Mouse (Mus musculus): ENCODE measurements around the gene Sh2d7.

Gene Sh2d7

DNA sequence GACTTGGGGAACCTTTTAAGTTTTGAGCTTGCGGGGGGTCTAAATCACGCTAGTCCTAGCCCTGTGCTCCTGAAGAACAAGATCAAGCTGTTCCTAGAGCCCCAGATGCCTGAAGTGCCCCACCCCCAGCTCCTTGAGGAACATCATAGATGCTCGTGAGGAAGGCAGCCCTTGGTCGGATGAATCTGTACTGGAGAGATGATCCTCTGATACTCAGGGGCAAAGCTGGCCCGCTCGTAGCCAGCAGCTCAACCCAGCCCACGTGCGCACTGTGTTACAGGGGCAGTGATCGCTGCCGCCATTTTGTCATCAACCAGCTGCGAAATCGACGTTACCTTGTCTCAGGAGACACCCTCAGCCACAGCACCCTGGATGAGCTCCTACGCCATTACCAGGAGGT lies at the start of gene Sh2d7:
Gene Sh2d7, plus strand, starts transcription at position 301 of the 400 bp plus-strand sequence.
- no peak for DNase-seq (ENCODE audit: extremely low spot score)

DNA sequence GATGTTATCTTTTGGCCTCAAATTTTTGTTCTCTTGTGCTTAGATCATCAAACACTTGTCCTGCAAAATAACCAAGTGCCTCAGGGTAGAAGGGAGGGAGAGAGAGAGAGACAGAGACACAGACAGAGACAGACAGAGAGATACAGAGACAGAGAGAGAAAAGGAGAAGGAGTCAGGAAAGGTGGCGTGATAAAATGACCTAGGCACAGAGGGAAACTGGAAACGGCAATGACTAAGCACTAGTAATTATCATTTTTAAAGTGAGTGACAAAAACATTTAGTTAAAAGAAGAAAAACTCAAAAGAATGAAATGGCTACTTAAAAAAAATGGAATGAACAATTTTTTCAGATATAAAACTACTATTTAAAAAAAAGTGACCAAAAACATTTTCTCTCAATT lies 49.2 kb upstream of the Sh2d7 start:
- DNase-seq (ENCODE audit: extremely low spot score) = no peak

DNA sequence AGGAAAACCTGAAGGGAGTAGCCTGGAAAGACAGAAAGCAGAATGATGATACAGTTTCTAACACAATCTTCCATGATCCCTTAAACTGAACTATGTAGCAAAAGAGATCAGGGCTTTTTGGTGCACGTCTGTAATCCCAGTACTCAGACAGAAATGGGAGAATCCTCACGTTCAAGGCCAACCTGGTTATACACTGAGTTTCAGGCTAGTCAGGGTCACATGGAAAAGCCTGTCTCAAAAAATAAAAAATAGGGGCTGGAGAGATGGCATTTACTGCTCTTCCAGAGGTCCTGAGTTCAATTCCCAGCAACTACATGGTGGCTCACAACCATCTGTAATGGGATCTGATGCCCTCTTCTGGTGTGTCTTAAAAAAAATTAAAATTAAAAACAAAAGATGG lies 48.4 kb upstream of the Sh2d7 start:
- no peak for DNase-seq (ENCODE audit: extremely low spot score)

DNA sequence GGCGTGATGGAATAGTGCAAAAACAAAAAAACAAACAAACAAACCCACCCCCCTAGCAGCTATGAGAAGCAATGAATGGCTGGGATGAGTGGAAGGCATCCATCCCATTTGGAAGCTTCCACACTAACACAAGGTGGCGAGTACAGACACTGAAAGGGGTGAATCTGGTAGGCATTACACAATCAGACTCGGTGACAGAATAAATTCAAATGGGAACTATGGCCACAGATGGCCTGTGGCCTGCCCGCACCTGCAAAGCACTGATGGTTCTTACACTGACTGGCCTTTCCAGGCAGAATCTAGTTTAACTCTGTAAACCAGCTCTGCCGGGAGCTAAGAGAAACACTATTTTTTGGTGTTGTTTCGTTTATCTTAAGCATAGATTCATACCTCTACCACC lies 39.5 kb upstream of the Sh2d7 start:
- DNase-seq (ENCODE audit: extremely low spot score) = no peak

DNA sequence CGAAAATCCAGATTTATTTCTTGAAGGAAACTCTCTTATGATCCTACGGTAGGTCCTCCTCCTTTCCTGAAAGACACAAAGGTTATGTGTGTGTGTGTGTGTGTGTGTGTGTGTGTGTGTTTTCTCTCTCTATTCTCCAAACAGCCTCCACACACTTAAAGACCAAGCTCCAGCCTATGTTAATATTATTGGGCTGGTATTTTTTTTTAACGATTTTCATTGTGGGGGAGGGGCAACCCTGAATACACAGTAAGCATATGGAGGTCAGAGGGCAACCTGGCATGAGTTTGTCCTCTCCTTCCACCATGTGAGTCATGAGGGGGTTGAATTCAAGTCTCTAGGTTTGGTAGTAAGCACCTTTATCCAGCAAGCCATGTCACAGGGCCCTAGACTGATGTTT lies 39.0 kb upstream of the Sh2d7 start:
- no peak for DNase-seq (ENCODE audit: extremely low spot score)

DNA sequence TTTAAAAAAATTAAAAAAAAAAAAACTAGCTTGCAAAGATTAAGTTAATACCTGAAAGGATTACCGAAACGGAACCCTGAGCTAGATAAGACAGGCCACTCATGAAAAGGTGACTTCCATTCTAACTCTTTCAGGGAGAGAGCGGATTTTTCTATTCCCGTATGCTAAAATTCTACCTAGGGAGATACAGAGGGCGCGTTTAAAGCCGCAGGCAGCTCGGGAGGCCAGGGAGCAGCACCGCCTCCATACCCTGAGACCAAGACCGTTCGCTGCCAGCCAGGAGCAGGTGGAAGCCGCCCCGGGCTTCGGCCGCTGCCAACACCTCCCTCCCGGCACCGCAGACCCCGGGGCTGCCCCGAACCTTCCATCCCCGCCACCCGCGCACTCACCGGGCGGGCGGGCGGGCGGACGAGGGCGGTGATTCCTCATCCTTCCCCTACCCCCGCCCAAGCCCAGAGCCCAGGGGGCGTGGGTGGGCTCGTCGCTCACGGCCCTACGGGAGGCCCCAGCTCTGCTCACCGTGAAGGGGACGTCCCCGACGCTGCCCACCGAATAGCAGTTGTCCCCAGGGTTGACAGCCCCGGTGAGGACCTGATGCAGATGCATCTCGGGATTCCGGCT lies 37.8 kb upstream of the Sh2d7 start:
- DNase-seq (ENCODE audit: extremely low spot score) = no peak

DNA sequence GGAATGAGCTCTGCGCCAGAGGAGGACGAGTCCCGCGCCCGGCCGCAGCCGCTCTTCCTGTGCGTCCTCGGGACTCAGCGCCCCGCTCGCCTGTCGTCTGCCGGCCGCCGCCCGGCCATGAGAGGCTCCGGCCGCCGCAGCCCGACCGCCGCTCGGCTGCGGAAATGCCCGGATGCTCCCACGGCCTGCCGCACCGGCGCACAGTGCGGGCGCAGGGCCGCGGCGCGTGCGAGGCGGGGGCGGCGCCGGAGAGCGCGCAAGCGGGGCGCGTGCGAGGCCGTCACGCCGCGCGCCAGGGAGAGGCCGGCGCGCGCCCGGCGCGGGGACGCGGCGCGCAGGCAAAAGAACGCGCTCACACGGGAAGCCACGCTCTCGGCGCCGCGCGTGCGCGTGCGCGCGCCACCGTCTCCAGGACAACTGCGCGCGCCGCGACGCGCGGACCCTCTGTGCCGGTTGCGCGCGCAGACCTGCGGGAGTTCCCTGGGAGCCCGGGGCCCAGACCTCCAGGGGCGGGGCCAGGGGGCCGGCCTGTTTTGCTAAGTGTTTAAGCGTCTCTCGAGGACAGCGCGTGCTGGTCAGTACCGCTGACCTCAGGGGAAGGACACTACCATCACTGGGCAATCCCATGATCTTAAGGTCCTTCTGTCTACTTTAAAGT lies 37.2 kb upstream of the Sh2d7 start, which contains the start of gene Dmxl2:
Gene Dmxl2, minus strand, starts transcription at position 174 of the 658 bp plus-strand sequence.
- peak; percentile 90 for DNase-seq (ENCODE audit: extremely low spot score)

DNA sequence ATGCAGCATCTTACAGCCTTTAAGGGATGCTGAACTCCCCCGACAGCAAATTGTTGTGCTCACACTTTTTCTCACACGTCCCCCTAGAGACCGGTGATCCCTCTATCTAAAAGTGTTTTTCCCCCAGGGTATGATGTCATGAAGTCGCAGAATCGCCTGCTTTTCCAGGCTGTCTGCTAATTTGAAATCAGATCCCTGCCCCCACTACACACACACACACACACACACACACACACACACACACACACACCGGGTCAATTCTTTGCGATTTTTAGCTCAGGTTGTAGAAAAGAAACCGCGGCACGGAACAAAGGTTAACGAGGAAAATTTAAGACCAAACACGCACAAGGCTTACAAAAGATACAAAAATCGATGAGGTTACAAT lies 36.7 kb upstream of the Sh2d7 start:
- no peak for DNase-seq (ENCODE audit: extremely low spot score)

DNA sequence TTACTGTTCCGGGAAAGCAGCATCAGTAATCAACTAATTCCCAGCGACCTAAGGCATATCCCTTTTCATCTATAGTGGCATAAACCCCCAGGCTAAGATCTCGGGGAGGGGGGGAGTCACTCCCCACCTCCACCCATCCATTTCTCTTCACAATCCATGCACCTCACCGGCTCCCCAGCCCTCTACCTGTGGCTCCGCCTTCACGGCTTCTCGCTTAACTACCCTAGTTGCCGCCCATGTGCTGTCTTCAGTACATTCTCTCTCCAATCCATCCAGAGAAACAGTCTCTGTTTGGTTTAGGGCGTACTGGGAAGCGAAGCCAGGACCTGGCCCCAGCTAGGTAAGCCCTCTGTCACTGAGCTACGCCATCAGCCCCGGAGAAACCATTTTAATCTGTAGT lies 35.9 kb upstream of the Sh2d7 start:
- DNase-seq (ENCODE audit: extremely low spot score) = peak; percentile 10

DNA sequence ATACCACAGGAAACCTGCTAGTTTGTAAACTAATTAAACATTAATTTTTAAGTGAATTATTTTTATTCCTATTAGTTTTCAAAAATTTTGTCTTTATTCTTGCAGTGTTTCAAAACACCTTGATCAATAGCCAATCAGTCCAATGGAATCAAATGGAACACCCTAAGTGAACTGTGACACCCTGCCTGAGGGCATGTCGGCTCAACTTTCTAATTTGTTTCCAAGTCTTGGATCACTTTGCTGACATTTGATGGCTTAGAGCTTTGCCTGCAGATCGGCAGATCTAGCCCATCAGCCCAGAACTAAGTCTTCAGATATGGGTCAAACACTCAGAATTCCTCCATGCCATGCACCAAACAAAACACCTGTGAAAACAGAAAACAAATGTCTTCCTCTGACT lies 22.8 kb upstream of the Sh2d7 start:
- DNase-seq (ENCODE audit: extremely low spot score) = no peak

DNA sequence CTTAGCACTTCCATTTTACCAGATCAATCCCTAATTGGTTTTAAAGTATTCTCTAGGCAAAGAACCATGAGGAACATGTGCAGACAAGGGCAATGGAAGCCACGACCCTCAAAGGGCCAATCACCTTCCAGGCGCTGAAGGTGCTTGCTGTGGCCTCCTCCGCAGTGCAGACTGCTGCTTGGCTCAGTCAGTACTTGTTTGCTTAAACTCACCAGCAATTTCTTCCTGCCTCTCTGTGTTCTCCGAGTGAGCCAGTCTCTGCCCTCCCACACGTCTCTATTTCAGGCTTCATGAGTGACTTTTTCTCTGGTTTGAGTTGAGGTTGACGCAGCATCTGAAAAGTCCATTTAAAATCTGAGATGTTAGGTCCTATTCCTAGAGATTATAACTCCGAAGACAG lies 19.9 kb upstream of the Sh2d7 start:
- DNase-seq (ENCODE audit: extremely low spot score) = no peak

DNA sequence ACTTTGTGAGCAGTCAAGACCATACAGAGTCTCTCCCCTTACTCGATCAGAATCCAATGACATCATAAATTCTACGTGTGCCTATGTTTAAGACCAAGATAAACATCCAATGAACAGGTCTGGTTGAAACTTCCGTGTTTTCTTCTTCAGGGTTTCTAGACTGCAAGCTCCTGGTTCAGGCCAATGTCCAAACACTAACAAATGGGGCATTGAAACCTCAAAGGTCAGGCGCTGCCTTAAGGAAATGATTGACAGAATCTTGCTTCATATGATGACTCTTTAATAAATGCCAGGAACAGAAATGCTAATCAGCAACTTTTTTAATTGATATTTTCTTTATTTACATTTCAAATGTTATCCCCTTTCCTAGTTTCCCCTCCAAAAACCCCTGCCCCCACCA lies 18.5 kb upstream of the Sh2d7 start:
- no peak for DNase-seq (ENCODE audit: extremely low spot score)

DNA sequence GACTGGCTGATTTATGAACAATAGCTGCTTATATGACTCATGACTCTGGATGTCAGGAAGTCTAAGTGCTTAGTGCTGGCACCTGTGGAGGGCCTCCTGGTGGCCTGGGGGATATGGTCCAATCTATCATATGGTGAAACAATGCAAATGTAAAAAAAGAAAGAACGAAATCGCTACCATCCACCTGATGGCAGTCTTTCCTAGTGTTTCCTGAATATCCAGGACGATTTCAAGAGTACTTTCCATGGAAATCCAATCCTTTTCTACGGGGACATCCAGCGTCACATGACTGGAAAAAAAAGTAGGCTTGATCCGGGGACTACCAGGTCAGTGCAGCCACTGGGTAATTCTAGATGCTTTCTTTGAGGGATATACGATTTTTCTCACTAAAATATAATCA lies 11.1 kb upstream of the Sh2d7 start:
- no peak for DNase-seq (ENCODE audit: extremely low spot score)

DNA sequence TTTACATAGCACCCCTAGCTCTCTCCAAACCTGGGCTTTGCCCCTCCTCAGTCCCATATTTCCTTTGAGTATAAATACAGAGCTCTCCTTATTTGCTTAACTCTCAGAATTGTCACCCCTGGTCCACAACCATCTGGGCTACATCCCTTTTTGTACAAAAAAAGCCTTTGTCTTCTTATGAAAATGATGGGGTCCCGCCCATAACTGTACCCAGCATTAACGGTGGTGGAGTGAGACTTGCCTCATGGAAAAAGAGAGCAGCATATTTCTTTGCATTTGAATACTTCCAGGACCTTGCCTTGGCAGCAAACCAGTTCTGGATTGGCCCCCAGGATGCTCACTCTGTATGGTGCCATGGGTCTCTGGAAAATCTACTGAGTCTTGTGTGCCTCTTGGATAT lies 8.8 kb upstream of the Sh2d7 start:
- no peak for DNase-seq (ENCODE audit: extremely low spot score)

DNA sequence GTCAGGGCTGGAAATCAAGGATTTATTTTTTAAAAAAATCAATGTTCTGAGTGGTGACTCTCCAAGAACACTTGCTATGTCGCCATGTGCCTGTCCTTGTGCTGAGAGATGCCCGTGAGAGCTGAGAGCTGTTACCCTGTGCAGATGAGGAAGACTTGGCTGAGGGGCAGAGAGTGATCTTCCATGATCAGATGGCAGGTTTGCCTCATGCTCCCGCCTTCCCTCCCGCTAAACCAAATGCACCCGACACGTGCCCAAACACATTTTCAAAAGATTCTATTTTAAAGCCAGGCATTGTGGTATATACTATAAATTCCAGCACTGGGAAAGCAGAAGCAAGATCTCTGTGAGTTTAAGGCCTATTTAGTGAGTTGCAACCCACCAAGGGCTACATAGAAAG lies 7.9 kb upstream of the Sh2d7 start:
- no peak for DNase-seq (ENCODE audit: extremely low spot score)

DNA sequence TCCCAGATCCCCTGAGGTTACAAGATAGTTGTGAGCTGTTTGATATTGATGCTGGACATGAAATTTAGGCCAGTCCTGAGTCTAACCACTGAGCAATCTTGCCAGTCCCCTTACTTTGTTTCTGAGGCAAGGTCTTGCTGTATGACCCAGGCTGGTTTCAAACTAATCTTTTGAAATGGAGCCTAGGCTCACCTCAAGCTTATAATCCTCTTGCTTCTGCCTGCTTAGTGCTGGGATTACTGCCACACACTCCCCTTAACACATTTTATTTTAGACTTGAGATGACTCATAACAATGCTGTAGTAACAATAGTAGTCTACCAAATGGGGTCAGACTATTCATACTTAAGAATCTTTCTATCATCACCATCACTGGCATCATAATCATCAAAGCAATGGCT lies 7.4 kb upstream of the Sh2d7 start:
- DNase-seq (ENCODE audit: extremely low spot score) = no peak

DNA sequence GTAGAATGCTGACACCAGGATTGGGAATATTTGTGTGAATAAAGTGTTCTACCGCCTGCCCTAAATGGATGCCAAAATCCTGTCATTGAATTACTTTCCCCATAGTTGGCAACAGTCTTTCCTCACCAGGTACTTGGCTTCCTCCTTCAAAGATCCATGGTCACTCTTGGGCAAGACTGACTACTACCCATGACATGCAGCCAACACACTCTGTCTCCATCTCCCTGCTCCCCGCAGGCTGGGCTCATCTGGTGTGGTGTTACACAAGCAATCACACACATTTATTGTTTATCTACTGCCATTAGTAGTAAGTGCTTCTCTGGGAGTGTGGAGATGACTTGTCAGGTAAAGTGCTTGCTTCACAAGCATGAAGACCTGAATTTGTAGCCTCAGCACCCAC lies 5.9 kb upstream of the Sh2d7 start:
- no peak for DNase-seq (ENCODE audit: extremely low spot score)

DNA sequence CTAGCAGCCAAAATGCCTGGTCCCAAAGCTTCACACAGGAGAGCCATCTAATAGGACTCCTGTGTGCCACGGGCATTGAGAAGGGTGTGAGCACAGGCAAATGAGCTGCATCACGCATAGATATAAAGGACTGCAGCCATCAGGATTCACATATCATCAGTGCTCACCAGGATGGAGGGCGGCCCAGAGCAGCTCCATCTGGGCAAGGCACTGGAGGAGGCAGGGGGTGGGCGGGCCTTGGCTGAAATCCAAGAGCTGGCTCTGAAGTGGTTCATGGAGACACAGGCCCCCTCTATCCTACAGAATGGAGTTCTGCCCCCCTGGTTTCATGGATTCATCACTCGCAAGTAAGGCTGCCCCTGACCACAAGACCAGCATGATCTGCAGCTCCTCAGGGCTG lies 4.8 kb upstream of the Sh2d7 start:
- no peak for DNase-seq (ENCODE audit: extremely low spot score)

DNA sequence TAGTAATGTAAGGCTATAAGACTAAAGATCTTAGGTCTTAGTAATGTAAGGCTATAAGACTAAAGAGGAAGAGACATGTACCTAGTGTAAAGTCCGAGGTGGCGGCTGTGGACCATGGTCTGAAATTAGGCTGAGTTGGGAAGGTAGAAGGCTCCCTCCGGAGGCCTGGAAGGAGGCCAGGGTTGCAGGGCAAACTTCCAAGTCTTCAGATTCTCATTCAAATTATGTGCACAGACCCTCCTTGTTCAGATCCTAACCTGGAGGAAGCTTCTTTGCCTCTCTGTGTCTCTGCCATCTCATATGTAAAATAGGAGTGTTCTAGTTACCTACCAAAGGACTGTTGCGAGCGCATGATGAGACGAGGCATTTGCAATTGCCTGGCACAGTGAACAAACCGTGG lies 2.5 kb upstream of the Sh2d7 start:
- no peak for DNase-seq (ENCODE audit: extremely low spot score)

DNA sequence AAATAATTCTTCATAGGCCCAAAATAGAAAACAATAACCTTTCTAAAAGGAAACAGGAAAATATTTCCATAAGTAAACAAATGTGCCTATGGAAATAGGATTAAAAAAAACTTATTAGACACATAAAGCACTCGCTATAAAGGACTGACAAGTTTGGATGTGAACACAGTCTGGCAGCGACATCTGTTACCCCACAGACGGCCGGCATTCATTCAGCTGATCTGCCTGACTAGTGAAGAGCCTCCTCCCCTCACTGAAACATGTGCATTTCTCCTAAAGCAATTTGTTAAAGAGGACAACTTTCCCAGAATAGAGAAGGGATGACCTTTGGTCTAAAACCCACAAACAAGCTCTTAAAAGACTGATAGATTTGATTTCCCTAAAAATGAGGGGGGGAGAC lies 1.8 kb upstream of the Sh2d7 start:
- DNase-seq (ENCODE audit: extremely low spot score) = no peak

DNA sequence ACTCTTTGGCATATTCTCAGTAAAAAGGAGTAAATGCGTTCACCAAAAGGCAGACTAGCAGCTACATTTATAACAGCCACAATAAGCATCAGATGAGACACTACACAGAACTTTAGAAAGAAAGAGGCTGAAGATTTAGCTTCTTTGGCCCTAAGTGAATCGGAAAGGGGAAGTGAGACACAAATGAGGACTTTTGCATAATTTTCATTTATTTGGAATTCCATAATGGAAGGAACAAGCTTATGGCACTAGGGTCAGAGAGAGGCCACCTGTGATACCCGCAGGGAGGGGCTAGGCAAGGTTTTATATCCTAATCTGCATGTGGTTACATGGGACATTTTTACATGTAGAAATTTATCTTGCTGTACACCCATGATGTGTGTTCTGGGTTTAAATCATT lies 1.3 kb upstream of the Sh2d7 start:
- no peak for DNase-seq (ENCODE audit: extremely low spot score)

DNA sequence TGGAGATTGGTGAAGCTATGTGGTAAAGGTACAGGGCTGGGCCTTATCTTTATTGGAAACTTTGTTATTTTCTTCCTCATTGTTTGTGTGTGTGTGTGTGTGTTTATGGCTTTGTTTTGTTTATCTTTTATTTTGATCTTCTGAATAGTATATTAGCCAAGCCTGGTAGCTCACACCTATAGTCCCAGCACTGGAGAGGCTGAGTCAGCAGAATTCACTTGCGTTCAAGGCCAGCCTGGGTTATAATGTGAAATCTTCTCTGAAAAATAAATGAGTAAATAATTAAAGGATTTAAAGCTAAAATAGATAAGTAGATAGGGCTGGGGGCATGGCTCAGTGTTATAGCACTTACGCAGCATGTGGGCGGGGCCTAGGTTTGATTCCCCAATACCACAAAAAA lies 540 bp upstream of the Sh2d7 start:
- no peak for DNase-seq (ENCODE audit: extremely low spot score)

DNA sequence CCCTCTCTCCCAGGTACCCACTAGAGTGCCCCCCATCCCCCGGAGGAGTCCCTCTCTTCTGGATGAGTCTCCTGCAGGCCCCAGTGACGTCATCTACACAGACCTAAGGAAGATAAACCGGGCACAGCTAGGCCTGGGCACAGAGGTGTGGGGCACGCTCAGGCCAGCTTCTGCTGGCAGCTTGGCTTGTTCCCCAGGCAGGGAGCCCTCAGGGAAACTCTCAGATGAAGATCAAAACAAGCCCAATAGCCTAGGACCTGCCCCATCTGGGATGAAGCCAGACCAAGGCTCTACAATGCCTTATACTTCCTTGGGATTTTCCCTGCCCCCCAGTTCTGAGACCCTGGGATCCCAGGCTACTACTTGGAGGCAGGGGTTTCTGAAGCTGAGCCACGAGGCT lies 2.0 kb downstream of the Sh2d7 start:
- no peak for DNase-seq (ENCODE audit: extremely low spot score)

All from embryo, embryonic 9.5 days (tissue).